Mouse (Mus musculus) left cerebral cortex, adult 9 months (tissue): ENCODE measurements at regions not wholly inside any gene's neighbourhood (a gene's known extent, or its start where the extent isn't known, plus 50 kb on each side); places are given as distances from the start of the nearest gene placed in this dataset.

ENCODE experiments used
- DNase-seq, 2 experiments: peaks; one replicate each; pipeline ENCODE4 v3.0.0; 2022; ENCODE audit warnings: low spot score in 2 of 2

DNA sequence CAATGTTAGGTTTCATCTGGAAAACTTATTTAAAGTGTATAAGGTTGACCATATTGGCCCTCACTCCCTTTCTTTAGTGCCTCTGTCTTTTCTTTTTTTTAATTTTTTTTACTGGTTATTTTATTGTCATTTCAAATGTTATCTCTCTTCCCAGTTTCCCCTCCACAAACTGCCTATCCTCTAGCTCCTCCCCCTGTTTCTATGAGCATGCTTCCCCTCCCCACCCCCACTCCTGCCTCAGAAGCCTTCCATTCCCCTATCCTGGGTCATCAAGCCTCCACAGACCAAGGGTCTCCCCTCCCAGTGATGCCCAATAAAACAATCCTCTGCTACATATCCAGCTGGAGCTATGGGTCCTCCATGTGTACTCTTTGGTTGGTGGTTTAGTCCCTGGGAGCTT lies 2134.9 kb upstream of the Lrrc6 start:
- no peak for DNase-seq

- no peak for DNase-seq
These were observed 2126.3 kb upstream of the Lrrc6 start for GRCm38 (mm10) chr15:68626976-68627375.

- DNase-seq = no peak
These were observed 2124.1 kb upstream of the Lrrc6 start for GRCm38 (mm10) chr15:68624831-68625230.

- DNase-seq = no peak
These were observed 2119.9 kb upstream of the Lrrc6 start for GRCm38 (mm10) chr15:68620417-68621214.

DNA sequence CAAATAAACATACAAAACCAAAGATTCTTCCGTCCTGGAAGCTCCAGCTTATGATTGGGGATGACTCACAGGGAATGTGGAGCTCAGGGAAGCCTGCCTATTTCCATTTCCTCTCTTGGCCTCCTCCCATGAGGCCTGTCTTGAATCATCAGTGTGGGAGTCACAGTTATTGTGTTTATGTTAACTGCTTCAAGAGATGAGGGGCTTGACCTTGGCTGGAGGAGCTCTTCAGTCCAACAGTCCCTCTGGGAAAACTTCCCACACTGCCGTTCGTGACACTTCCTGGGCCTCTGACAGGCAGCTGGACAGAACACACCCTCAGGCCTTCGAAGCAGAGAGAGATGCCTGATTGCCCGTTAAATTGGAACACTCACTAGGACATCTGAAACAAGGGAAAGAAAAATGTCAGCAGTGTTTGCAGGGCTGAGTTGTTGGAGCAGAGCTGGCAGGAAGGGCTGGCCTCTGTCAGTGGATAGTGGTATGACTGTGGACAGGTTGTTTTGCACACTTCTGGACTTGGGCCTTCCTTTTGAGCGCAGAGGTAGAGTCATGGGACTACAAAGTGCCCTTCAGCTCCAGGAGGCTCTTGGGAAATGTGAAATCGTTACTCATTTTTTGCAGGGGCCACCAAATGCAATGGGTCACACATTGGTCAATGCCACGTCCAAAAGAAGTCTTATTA lies 2105.5 kb upstream of the Lrrc6 start:
- peak in 1 of 2 experiments; percentile 25 for DNase-seq

DNA sequence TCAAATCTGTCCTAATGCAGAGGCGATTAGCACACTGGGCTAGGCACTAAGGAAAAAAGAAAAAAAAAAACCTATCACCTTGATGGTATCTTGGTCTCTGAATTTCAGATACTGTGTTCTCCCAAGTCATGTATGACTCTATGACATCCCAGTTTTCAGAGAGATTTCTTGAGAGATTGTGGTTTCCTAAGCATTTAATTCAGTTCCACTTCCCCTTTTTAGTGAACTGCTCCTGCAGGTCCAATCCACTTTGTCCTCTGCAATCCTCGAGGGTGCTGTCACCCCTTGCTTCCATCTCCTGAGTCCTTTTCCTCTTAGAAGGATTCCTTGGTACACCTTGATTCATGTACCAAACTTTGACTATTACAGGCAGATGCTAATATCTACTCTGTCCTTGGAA lies 2104.8 kb upstream of the Lrrc6 start:
- DNase-seq = no peak

- DNase-seq = no peak
These were observed 2081.5 kb upstream of the Lrrc6 start for GRCm38 (mm10) chr15:68582177-68582576.

DNA sequence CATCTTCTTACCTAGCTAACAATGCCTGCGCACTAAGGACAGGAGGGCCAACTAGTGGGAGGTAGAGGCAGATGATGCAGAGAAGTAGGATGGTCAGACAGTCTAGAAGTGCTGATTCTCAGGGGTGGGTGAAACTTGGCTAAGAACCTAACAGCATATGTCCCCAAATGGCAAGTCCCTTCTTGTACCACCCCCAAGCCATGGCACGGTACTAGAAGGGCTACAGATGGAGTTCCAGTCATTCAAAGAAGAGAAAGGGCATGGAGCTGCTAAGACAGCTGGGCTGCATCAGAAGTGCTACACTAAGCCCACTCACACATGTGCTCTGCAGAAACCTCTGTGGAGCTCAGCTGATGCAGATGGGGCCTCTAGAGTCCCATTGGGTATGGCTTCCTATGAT lies 2078.8 kb upstream of the Lrrc6 start:
- DNase-seq = peak; percentile 49 to 73

DNA sequence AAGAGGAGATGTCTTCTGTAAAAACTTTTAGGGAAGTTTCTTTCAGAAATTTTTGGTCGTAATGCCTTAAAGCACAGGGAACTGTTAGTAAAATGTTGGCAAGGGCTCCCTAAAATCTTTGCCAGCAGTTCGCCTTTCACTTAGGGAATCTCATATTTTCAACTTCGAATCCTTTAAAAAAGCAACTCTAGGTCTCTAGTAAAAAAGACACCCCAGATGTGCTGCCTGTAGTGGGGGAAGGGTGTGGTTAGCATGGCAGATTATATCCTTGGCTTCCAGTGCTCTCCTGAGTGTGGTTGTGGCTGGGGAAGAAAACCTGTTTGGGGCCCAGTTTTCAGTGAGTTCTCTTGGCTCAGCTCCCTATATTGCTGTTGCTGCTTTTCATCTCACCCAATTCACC lies 2059.9 kb upstream of the Lrrc6 start:
- peak in 1 of 2 experiments; percentile 59 for DNase-seq

DNA sequence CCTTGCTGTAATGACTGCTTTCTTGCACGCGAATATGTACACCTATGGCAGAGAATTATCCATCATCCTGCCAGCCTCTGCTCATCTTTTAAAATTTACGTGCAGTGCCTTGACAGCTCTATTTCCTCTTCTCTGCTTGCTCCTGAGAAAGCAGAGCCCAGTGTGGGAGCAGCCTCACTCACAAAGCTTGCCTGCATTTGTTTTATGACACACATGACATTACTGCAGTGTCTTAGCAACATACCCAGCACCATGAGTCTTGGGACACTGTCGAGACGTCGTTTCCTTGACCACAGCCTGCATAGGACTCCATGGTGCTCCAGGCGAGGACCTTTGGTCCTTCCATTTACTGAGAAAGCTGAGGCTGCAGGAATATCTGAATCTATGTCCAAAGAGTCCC lies 2055.4 kb upstream of the Lrrc6 start:
- DNase-seq = no peak

GRCm38 (mm10) chr15:68536055-68536325 lies 2035.3 kb upstream of the Lrrc6 start:
- no peak for DNase-seq

- peak; percentile 16 to 47 for DNase-seq
These were observed 2034.8 kb upstream of the Lrrc6 start for GRCm38 (mm10) chr15:68535297-68536054.

DNA sequence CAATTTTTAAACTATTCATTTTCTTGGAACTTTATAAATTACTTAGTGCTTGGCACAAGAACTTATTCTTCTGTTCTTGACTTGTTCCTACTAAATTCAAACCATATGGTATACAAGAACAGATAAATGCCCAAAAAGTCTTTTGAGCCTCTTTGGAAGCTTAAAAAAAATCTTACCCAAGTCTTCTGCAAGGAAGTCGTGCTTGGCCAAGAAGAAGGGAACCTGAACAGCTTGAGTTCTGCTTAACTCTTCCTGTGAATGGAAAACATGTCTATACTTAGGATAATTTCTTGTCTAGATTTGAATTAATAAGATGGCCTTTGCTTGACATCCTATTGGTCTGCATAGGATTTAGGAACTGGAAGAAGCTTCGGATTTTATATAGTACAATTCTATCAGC lies 2020.0 kb upstream of the Lrrc6 start:
- DNase-seq = no peak

- no peak for DNase-seq
These were observed 2011.7 kb upstream of the Lrrc6 start for GRCm38 (mm10) chr15:68512431-68512830.

GRCm38 (mm10) chr15:68508190-68508589 lies 2007.5 kb upstream of the Lrrc6 start:
- DNase-seq = no peak

DNA sequence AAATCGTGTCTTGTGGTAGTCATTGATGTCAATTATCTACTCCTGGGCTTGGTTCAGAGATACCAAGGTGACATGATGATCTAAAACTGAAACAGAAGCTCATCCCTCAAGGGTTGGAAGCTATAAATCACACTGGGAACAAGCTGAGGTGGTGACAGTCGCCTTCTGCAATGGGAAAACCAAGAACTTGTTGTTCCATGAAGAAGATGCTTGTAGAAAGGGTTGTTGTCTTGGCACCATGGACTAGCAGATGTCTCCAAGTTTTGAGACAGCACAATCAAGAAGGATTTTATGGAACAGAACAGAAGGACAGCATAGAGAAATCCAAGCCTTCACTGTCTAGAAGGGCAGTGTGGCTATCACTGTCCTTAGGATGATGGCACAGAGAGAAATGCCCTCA lies 2005.4 kb upstream of the Lrrc6 start:
- no peak for DNase-seq

DNA sequence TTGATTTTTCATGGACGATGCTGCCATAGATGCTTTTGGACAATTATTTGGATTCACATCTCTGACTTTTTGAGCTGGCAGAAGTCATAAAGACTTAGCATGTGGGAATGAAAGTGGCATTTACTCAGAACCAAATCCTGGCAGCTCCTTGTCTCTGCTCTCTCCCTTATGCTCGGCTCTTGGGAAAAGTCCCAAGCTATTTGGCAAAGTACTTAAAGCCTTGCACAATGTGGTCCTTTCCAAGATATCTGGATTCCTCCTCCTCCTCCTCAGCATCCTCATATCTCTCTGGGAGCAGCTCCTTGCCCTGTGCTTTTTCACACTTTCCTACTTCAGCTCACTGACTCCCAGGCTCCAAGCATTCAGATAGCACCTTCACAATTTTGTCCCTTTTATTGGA lies 1995.7 kb upstream of the Lrrc6 start:
- DNase-seq = peak; percentile 14 to 44

DNA sequence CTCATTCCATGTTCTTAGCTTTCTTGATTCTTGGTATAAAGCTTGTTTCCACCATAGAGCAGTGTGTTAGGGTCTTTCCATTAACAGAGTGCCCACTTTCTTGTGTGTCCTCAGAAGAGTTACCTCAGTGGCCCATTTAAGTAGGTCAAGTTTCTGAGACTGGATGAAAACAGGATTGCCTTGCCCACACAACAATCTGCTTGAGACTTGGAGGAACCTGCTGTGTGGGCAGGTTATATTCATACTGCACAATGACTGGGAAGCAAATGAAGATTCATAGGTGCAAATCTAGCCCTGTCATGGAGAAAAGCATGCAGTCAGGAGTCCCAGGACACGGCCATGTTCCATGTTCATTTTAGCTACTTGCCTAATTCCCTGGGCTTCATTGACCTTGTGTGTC lies 1984.1 kb upstream of the Lrrc6 start:
- peak in 1 of 2 experiments; percentile 43 for DNase-seq

GRCm38 (mm10) chr15:68477745-68478144 lies 1977.0 kb upstream of the Lrrc6 start:
- no peak for DNase-seq

GRCm38 (mm10) chr15:68471928-68472327 lies 1971.2 kb upstream of the Lrrc6 start:
- DNase-seq = peak in 1 of 2 experiments; percentile 15

- no peak for DNase-seq
These were observed 1962.1 kb upstream of the Lrrc6 start for GRCm38 (mm10) chr15:68462851-68463250.

GRCm38 (mm10) chr15:68457239-68457638 lies 1956.5 kb upstream of the Lrrc6 start:
- peak in 1 of 2 experiments; percentile 35 for DNase-seq

DNA sequence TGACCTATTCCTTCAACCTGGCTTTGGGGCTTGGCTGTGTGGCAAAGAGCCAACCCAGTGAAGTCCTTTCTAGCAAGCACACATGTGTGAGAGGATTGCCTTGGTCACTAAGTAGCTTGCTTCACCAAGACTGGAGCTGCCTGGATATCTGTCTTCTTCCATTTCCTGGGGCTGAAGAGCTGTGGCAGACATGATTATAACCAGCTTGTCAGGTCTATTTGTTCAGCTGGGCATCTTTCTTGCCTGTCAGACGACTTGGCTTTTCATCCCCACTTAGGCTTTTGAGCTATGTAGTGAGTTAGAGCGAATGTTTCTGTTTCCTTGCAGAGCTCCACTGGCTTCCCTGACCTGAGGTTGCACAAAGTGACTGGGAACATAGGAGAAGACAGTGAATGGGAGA lies 1951.3 kb upstream of the Lrrc6 start:
- no peak for DNase-seq
